Mouse (Mus musculus): ENCODE measurements around the gene Sptssa. TPM values are rescaled to one million over a fixed set of nuclear protein-coding genes. Genes with fewer than 3 reads are reported as not detected.

Gene Sptssa
- polyA plus RNA-seq, 1 experiment from 2014 or later: 200 TPM

- Histone ChIP-seq H3K27me3 (no peaks in the 10 kb centered on the region), H3K4me3 (no peak overlapping the region), H3K27ac (no peak overlapping the region), H3K4me1 (peaks cover 3% of the 10 kb centered on the region; the same call in 1 of the 2 replicates), H3K9ac (no peak overlapping the region), H3K9me3 (no peaks in the 10 kb centered on the region), H3K4me2 (no peak overlapping the region), H3K36me3 (no peaks in the 10 kb centered on the region)
- ATAC-seq (ENCODE audit: borderline replicate concordance, extremely low read depth, low FRiP score, low TSS enrichment): no peak
- 58% methylated on average over 6 of the region's 6 CpGs for WGBS
These were observed 47.4 kb downstream of the Sptssa start for GRCm38 (mm10) chr12:54608988-54609387.

GRCm38 (mm10) chr12:54605203-54605602 lies 51.2 kb downstream of the Sptssa start:
- no peak for ATAC-seq (ENCODE audit: borderline replicate concordance, extremely low read depth, low FRiP score, low TSS enrichment)
- H3K27ac ChIP-seq: no peak overlapping the region

DNA sequence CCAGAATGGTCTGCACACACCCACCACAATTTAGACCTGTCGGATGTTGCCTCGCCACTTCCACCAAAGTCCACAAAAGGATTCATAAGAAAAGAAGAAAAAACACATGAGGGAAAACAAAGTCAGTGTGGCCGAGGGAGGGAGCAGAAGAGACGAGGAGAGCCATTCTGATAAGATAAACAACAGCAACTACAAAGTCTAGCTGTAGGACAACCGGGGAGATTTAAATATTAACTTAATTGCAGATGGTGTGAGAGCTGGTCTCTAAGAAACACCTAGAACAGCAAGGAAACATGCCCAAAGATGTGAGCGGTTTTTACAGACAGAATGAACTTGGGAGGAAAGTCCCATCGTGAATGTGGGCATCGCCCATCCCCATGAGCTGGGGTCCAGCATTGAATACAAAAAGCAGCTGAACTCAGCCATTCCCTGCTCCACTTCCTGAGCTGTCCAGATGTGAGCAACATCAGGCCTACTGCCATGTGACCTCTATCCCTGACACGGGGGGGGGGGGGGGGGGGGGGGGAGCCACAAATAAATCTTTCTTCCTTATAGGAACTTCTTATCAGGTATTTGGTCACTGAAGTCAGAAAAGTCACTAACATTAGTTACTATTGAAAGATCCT lies 52.7 kb downstream of the Sptssa start:
- Histone ChIP-seq H3K4me3 (no peak overlapping the region), H3K9ac (no peak overlapping the region), H3K27ac (no peak overlapping the region), H3K36me3 (no peaks in the 10 kb centered on the region), H3K4me1 (peaks cover 3% of the 10 kb centered on the region; the same call in 1 of the 2 replicates), H3K27me3 (no peaks in the 10 kb centered on the region), H3K9me3 (no peaks in the 10 kb centered on the region), H3K4me2 (no peak overlapping the region)
- WGBS: 68% methylated on average over 8 of the region's 9 CpGs
- ATAC-seq (ENCODE audit: borderline replicate concordance, extremely low read depth, low FRiP score, low TSS enrichment): no peak

More at GRCm38 (mm10) chr12:54605203-54605602, 51.2 kb downstream of the Sptssa start:
- no peak overlapping the region for H3K4me3 ChIP-seq
- H3K36me3 ChIP-seq: no peaks in the 10 kb centered on the region
- H3K27me3 ChIP-seq: no peaks in the 10 kb centered on the region
- no peak overlapping the region for H3K9ac ChIP-seq
- WGBS: 31% methylated on average over 3 of the region's 3 CpGs
- no peak overlapping the region for H3K4me2 ChIP-seq
- peaks cover 3% of the 10 kb centered on the region; the same call in 1 of the 2 replicates for H3K4me1 ChIP-seq
- no peaks in the 10 kb centered on the region for H3K9me3 ChIP-seq

DNA sequence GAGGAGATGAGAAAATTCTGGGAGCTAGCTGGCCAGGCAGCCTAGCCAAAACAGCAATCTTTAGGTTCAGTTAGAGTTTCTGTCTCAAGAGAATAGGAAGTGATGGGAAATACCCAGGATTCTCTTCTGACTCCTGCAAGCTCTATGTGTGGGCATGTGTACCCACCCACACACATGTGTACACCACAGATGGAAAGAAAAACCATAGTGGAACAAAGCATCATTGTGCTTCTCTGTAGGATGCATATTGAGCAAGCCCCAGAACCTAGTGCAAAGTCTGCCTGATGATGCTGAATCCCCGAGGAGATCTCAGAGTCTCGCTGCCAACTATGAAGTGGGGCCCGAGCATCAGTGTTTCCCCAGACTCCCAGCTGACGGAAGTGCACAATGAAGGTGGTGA lies 55.9 kb downstream of the Sptssa start:
- Histone ChIP-seq H3K27ac (no peak overlapping the region), H3K4me2 (no peak overlapping the region), H3K27me3 (no peaks in the 10 kb centered on the region), H3K9me3 (no peaks in the 10 kb centered on the region), H3K36me3 (no peaks in the 10 kb centered on the region), H3K9ac (no peak overlapping the region), H3K4me1 (peaks cover 2% of the 10 kb centered on the region; the same call in 1 of the 2 replicates), H3K4me3 (no peak overlapping the region)
- ATAC-seq (ENCODE audit: borderline replicate concordance, extremely low read depth, low FRiP score, low TSS enrichment): no peak
- WGBS: 92% methylated on average over 4 of the region's 4 CpGs

- Histone ChIP-seq H3K4me2 (no peak overlapping the region), H3K9me3 (no peaks in the 10 kb centered on the region), H3K27ac (no peak overlapping the region), H3K4me1 (no peaks in the 10 kb centered on the region), H3K27me3 (no peaks in the 10 kb centered on the region), H3K9ac (no peak overlapping the region), H3K36me3 (no peaks in the 10 kb centered on the region), H3K4me3 (no peak overlapping the region)
- 91% methylated on average over 3 of the region's 3 CpGs for whole genome bisulfite sequencing
- ATAC-seq (ENCODE audit: borderline replicate concordance, extremely low read depth, low FRiP score, low TSS enrichment): no peak
These were observed 58.0 kb downstream of the Sptssa start for GRCm38 (mm10) chr12:54598358-54598757.

DNA sequence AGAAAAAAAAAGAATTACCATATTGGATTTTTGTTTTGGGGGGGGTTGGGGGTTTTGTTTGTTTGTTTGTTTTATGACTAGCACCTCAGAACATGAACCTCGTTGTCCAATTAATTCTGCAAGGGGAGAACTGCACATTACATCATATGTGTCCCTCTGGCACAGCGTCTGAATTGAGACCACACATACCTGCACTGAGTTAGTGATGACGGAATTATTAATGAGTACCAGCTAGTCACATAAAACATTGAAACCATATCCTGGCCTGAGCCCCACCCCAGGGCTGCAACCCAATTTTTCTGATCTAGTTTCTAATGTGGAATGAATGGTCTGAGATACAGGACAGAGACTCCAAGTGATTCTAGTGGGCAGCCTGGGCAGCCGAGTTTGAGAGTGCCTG lies 59.7 kb downstream of the Sptssa start:
- H3K4me2 ChIP-seq: no peak overlapping the region
- no peak for ATAC-seq (ENCODE audit: borderline replicate concordance, extremely low read depth, low FRiP score, low TSS enrichment)
- no peaks in the 10 kb centered on the region for H3K36me3 ChIP-seq
- no peaks in the 10 kb centered on the region for H3K9me3 ChIP-seq
- no peak overlapping the region for H3K27ac ChIP-seq
- H3K4me1 ChIP-seq: no peaks in the 10 kb centered on the region
- WGBS: 75% methylated on average over 4 of the region's 4 CpGs
- H3K9ac ChIP-seq: no peak overlapping the region
- H3K27me3 ChIP-seq: no peaks in the 10 kb centered on the region
- H3K4me3 ChIP-seq: no peak overlapping the region

MicroRNA genes within 50 kb of the gene (microRNA counts, 519-probe panel; counts per million panel counts)
- 1,737 counts per million, percentile 10 among the panel's probes with 10 or more counts for microRNA mmu-miR-1892

Small RNA genes within 50 kb of the gene (microRNA-seq; reads per million reads assigned to microRNA genes)
- gene Mir1892: not detected

Other genes starting within 250 kb of the Sptssa start
- 54.9 and 57.5 TPM in 2 replicates for gene Eapp, start 39.3 kb upstream of the Sptssa start, polyA plus RNA-seq (2015; fragmentation: Nextera tagmentation; extraction: Ambion mirVana)
- 172 and 174 TPM in 2 replicates for gene Snx6, start 139.1 kb upstream of the Sptssa start, polyA plus RNA-seq (2015; fragmentation: Nextera tagmentation; extraction: Ambion mirVana)
- gene Cfl2, start 206.3 kb upstream of the Sptssa start, polyA plus RNA-seq (2015; fragmentation: Nextera tagmentation; extraction: Ambion mirVana): 178 and 182 TPM in 2 replicates